Mouse (Mus musculus): ENCODE results near the gene Sox6. TPM values are rescaled to one million over a fixed set of nuclear protein-coding genes. Genes with fewer than 3 reads are reported as not detected.

The Sox6 gene
- polyA plus RNA-seq, 1 experiment from 2014 or later: 33.0 TPM

DNA sequence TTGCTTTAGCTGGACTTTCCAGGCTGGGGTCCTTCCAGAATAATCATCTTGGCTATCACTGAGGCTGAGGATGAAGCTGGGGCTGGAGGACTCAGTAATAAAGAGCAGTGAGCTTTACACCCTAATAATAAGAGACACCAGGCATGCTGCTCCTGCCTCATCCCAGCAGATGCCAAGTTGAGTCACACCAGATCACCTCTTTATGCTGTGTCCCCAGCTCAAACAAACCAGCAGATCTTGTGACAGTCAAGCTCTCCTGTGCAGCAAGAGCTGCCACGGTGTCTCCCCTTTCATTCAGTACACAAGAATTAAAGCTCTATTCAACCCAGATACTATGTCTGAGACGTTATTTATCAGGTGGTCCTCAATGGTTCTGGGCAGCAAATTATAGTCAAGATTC is 560.8 kb downstream of the Sox6 start:
- no peak overlapping the region for H3K4me3 ChIP-seq (ENCODE audit: low read depth, low read length)
- H3K27ac ChIP-seq (ENCODE audit: low read depth): no peak overlapping the region
- H3K4me1 ChIP-seq (replicated peaks; ENCODE audit: control insufficient read depth, insufficient read depth, low read length): no peaks in the 10 kb centered on the region
- H3K36me3 ChIP-seq (ENCODE audit: control insufficient read depth, insufficient read depth, low read length): no peaks in the 10 kb centered on the region
- H3K27me3 ChIP-seq (replicated peaks; ENCODE audit: control insufficient read depth, insufficient read depth, low read length): no peaks in the 10 kb centered on the region
- no peaks in the 10 kb centered on the region for H3K9me3 ChIP-seq (ENCODE audit: control insufficient read depth, low read length)
- 57% methylated on average over 2 of the region's 2 CpGs for WGBS
- ATAC-seq (replicated peaks; ENCODE audit: low FRiP score, low TSS enrichment, low read depth): no peak
- H3K4me2 ChIP-seq (ENCODE audit: low read length): no peak overlapping the region
- no peak for DNase-seq (ENCODE audit: low spot score)
- no peak overlapping the region for H3K9ac ChIP-seq (ENCODE audit: low read length)

DNA sequence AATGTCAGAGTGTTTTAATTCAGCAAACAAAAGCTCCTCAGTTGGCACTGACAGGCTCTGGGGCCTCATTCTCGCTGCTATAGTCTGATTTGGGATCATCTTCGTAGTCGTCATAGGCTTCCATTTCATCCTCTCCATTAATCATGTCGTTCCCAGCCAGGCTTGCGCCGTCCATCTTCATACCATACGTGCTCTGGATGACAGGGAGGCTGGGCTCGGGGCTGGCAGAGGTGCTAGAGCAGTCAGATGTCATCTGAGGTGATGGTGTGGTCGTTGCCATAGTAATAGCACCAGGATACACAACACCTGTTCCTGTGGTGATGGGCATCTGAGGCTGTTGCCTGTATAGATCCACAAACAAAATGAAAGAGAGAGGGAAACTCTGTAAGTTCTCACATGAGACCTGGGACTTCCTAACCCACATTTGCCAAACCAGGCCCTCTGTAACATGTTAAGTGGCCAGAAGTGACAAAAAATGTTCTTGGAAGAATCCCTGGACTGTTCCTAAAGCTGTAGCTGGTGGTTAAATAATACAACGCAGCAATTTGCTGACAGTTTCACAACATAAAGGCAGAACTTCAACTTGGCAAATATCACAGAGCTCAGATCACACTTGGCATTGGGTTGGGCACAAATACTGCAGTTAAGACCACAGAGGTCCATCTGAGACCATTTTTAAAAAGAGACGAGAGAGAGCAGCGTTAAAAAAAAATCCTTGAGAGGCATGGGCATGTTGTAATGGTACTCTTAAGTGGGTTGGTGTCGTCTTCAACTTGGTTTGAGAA is 561.5 kb downstream of the Sox6 start:
- no peak for DNase-seq (ENCODE audit: low spot score)
- Histone ChIP-seq H3K9me3 (ENCODE audit: control insufficient read depth, low read length) (no peaks in the 10 kb centered on the region), H3K9ac (ENCODE audit: low read length) (no peak overlapping the region), H3K27me3 (replicated peaks; ENCODE audit: control insufficient read depth, insufficient read depth, low read length) (no peaks in the 10 kb centered on the region), H3K4me1 (replicated peaks; ENCODE audit: control insufficient read depth, insufficient read depth, low read length) (no peaks in the 10 kb centered on the region), H3K36me3 (ENCODE audit: control insufficient read depth, insufficient read depth, low read length) (no peaks in the 10 kb centered on the region), H3K4me3 (ENCODE audit: low read depth, low read length) (no peak overlapping the region), H3K27ac (ENCODE audit: low read depth) (no peak overlapping the region), H3K4me2 (ENCODE audit: low read length) (no peak overlapping the region)
- WGBS: 53% methylated on average over 13 of the region's 13 CpGs
- no peak for ATAC-seq (replicated peaks; ENCODE audit: low FRiP score, low TSS enrichment, low read depth)

DNA sequence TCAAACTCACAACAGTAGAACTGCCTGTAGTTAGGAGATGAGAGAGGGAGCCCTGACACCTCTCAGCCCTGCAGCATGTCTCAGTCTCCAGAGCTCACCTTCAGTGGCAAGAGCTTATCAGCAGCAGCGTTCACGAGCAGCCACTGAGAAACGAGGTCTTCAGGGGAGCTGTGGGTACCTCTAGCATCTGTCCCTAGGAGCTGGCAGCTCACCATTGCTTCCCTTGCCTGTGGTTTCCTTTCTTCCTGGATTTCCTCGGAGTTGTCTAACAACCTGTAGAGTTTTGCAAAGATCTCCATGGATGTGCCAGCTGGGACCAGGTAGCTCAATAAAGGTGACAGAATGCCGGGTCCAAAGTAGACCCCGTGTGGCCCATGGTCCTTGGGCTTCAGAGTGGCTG is 563.4 kb downstream of the Sox6 start:
- H3K4me3 ChIP-seq (ENCODE audit: low read depth, low read length): no peak overlapping the region
- ATAC-seq (replicated peaks; ENCODE audit: low FRiP score, low TSS enrichment, low read depth) (no peak), DNase-seq (ENCODE audit: low spot score) (no peak)
- no peak overlapping the region for H3K27ac ChIP-seq (ENCODE audit: low read depth)
- H3K4me1 ChIP-seq (replicated peaks; ENCODE audit: control insufficient read depth, insufficient read depth, low read length): no peaks in the 10 kb centered on the region; the same call in 1 of the 2 replicates
- H3K4me2 ChIP-seq (ENCODE audit: low read length): no peak overlapping the region
- no peaks in the 10 kb centered on the region for H3K36me3 ChIP-seq (ENCODE audit: control insufficient read depth, insufficient read depth, low read length)
- H3K9ac ChIP-seq (ENCODE audit: low read length): no peak overlapping the region
- 83% methylated on average over 6 of the region's 6 CpGs for WGBS
- H3K9me3 ChIP-seq (ENCODE audit: control insufficient read depth, low read length): no peaks in the 10 kb centered on the region
- H3K27me3 ChIP-seq (replicated peaks; ENCODE audit: control insufficient read depth, insufficient read depth, low read length): no peaks in the 10 kb centered on the region

DNA sequence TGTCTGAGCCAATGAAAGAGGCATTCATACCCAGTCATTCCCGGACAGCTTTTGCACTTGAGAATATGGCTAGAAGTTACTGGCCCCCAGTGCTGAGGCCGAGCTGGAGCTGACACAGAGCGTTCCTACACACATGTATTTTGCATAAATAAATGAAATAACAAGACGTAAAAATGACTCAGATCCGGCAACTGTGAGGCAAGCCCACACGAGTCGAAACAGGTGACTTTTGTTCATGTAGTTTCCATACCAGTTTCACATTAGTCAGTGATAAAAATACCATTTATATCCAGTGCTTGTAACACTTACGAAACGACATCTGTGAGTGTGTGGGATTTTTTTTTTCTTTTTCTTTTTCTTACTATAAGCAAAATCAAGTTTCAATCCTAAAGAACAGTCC is 564.5 kb downstream of the Sox6 start:
- H3K4me1 ChIP-seq (replicated peaks; ENCODE audit: control insufficient read depth, insufficient read depth, low read length): no peaks in the 10 kb centered on the region; the same call in 1 of the 2 replicates
- H3K36me3 ChIP-seq (ENCODE audit: control insufficient read depth, insufficient read depth, low read length): no peaks in the 10 kb centered on the region
- no peaks in the 10 kb centered on the region for H3K27me3 ChIP-seq (replicated peaks; ENCODE audit: control insufficient read depth, insufficient read depth, low read length)
- no peak overlapping the region for H3K4me2 ChIP-seq (ENCODE audit: low read length)
- WGBS: 80% methylated on average over 9 of the region's 9 CpGs
- no peak for DNase-seq (ENCODE audit: low spot score)
- H3K9me3 ChIP-seq (ENCODE audit: control insufficient read depth, low read length): no peaks in the 10 kb centered on the region
- H3K9ac ChIP-seq (ENCODE audit: low read length): no peak overlapping the region
- no peak overlapping the region for H3K4me3 ChIP-seq (ENCODE audit: low read depth, low read length)
- no peak overlapping the region for H3K27ac ChIP-seq (ENCODE audit: low read depth)
- no peak for ATAC-seq (replicated peaks; ENCODE audit: low FRiP score, low TSS enrichment, low read depth)

DNA sequence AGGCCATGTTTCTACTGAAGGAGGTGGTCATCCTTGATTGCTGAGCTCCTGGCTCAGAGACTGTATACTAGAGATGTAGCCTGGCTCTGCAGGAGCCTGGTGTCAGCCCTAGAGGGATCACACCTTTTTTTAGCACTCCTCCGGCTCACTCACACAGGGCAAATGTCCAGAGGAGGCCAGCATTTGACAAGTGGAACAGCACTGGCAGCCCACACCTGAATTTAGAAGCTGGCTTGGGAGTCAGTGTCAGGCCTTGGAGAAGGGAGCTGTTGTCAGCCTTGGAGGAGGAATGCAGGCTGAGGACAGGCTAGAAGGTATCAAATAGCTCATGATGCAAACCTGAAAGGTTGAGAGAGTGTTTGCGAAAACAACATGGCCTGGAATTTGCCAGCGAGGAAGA is 565.7 kb downstream of the Sox6 start:
- Histone ChIP-seq H3K4me3 (ENCODE audit: low read depth, low read length) (no peak overlapping the region), H3K9me3 (ENCODE audit: control insufficient read depth, low read length) (no peaks in the 10 kb centered on the region), H3K9ac (ENCODE audit: low read length) (no peak overlapping the region), H3K4me2 (ENCODE audit: low read length) (no peak overlapping the region), H3K27ac (ENCODE audit: low read depth) (no peak overlapping the region), H3K36me3 (ENCODE audit: control insufficient read depth, insufficient read depth, low read length) (no peaks in the 10 kb centered on the region), H3K27me3 (replicated peaks; ENCODE audit: control insufficient read depth, insufficient read depth, low read length) (no peaks in the 10 kb centered on the region), H3K4me1 (replicated peaks; ENCODE audit: control insufficient read depth, insufficient read depth, low read length) (no peaks in the 10 kb centered on the region; the same call in 1 of the 2 replicates)
- WGBS: 79% methylated on average over 3 of the region's 3 CpGs
- DNase-seq (ENCODE audit: low spot score) (no peak), ATAC-seq (replicated peaks; ENCODE audit: low FRiP score, low TSS enrichment, low read depth) (no peak)

DNA sequence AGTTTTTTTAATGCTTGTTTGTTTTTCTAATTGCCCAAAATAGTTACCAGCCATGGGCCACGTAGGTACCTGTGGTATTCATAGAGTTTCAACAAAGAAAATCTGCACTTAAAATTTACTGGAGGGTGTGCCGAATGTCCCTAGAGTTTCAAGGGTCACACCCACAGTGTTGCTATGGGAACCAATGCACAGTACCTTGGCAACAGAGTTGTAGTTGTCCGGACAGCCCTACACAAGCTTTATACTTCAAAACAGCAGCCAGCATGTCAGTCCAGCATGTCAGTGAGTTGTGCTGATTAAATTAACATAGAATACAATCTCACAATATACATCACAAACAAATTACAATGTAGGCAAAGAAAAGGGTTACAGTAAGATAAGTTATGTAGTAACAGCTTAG is 567.1 kb downstream of the Sox6 start:
- WGBS: 76% methylated on average over 3 of the region's 3 CpGs
- Histone ChIP-seq H3K27ac (ENCODE audit: low read depth) (no peak overlapping the region), H3K27me3 (replicated peaks; ENCODE audit: control insufficient read depth, insufficient read depth, low read length) (no peaks in the 10 kb centered on the region), H3K9ac (ENCODE audit: low read length) (no peak overlapping the region), H3K4me2 (ENCODE audit: low read length) (no peak overlapping the region), H3K36me3 (ENCODE audit: control insufficient read depth, insufficient read depth, low read length) (no peaks in the 10 kb centered on the region), H3K9me3 (ENCODE audit: control insufficient read depth, low read length) (no peaks in the 10 kb centered on the region), H3K4me3 (ENCODE audit: low read depth, low read length) (no peak overlapping the region), H3K4me1 (replicated peaks; ENCODE audit: control insufficient read depth, insufficient read depth, low read length) (no peaks in the 10 kb centered on the region; the same call in 1 of the 2 replicates)
- no peak for DNase-seq (ENCODE audit: low spot score)
- ATAC-seq (replicated peaks; ENCODE audit: low FRiP score, low TSS enrichment, low read depth): no peak

DNA sequence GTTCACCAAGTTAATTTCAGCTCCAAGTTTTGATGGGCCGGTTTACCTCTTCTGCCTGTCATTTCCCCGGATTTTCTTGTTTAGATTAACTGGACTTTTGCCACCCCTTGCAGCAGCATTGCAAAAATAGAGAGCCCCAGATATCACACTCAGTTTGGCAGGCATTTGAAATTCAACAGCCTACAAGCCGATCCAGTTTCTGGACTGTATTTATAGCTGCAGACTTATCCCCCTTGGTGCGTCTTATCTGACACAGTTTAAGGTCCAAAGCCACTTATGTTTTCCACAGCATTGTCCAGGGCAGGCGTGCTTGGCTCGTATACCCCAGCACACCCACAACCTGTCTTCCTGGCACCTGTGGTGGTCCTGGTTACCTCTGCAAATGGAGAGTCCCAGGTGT is 571.8 kb downstream of the Sox6 start:
- WGBS: 51% methylated on average over 6 of the region's 6 CpGs
- DNase-seq (ENCODE audit: low spot score): no peak
- Histone ChIP-seq H3K27me3 (replicated peaks; ENCODE audit: control insufficient read depth, insufficient read depth, low read length) (no peaks in the 10 kb centered on the region), H3K9ac (ENCODE audit: low read length) (no peak overlapping the region), H3K27ac (ENCODE audit: low read depth) (no peak overlapping the region), H3K4me3 (ENCODE audit: low read depth, low read length) (no peak overlapping the region), H3K4me1 (replicated peaks; ENCODE audit: control insufficient read depth, insufficient read depth, low read length) (peaks cover 6% of the 10 kb centered on the region; the same call in 1 of the 2 replicates), H3K4me2 (ENCODE audit: low read length) (no peak overlapping the region), H3K9me3 (ENCODE audit: control insufficient read depth, low read length) (no peaks in the 10 kb centered on the region), H3K36me3 (ENCODE audit: control insufficient read depth, insufficient read depth, low read length) (no peaks in the 10 kb centered on the region)
- ATAC-seq (replicated peaks; ENCODE audit: low FRiP score, low TSS enrichment, low read depth): no peak

DNA sequence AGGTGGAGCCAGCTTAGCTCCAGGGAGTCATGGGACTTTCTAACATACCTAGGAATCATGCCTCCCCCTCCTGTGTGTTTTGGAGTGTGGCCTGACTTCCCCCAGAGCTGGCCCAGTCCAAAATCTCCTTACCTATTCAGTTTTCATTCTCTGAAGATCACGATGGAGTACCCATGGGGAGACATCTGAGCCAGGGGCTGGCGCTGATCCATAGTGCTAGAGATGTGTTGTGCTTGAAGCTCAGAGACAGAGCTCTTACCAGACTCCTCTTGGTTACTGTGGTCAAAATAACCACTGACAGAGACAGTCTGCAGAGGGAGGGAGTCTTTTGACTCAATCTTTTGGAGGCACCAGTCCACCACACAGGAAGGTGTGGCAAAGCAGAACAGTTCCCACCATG is 575.2 kb downstream of the Sox6 start:
- no peaks in the 10 kb centered on the region for H3K27me3 ChIP-seq (replicated peaks; ENCODE audit: control insufficient read depth, insufficient read depth, low read length)
- no peak overlapping the region for H3K27ac ChIP-seq (ENCODE audit: low read depth)
- peaks cover 6% of the 10 kb centered on the region; the same call in 1 of the 2 replicates for H3K4me1 ChIP-seq (replicated peaks; ENCODE audit: control insufficient read depth, insufficient read depth, low read length)
- DNase-seq (ENCODE audit: low spot score) (no peak), ATAC-seq (replicated peaks; ENCODE audit: low FRiP score, low TSS enrichment, low read depth) (no peak)
- H3K9me3 ChIP-seq (ENCODE audit: control insufficient read depth, low read length): no peaks in the 10 kb centered on the region
- H3K4me3 ChIP-seq (ENCODE audit: low read depth, low read length): no peak overlapping the region
- H3K36me3 ChIP-seq (ENCODE audit: control insufficient read depth, insufficient read depth, low read length): no peaks in the 10 kb centered on the region
- H3K4me2 ChIP-seq (ENCODE audit: low read length): no peak overlapping the region
- WGBS: 91% methylated on average over 2 of the region's 2 CpGs
- H3K9ac ChIP-seq (ENCODE audit: low read length): no peak overlapping the region

DNA sequence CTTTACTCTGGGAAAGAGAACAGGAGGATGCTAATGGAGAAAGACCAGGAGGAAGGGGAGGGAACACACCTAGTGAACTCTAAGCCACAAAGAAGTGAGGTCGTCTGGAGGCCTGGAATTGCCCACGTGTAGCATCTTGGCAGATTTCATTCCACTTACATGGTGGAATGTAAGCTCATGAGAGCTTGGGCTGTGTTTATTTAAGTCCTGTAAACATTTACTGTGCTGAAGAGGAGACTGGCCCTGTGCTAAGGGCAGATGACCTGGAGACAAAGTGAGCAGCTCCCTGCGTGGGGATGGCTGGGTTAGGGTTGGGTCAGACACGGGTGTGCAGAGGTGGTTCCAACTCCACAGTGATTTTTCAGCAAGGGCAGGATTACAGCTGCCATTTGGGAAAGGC is 576.3 kb downstream of the Sox6 start:
- WGBS: 22% methylated on average over 4 of the region's 4 CpGs
- H3K27ac ChIP-seq (ENCODE audit: low read depth): no peak overlapping the region
- no peak overlapping the region for H3K9ac ChIP-seq (ENCODE audit: low read length)
- H3K27me3 ChIP-seq (replicated peaks; ENCODE audit: control insufficient read depth, insufficient read depth, low read length): no peaks in the 10 kb centered on the region
- no peaks in the 10 kb centered on the region for H3K9me3 ChIP-seq (ENCODE audit: control insufficient read depth, low read length)
- H3K36me3 ChIP-seq (ENCODE audit: control insufficient read depth, insufficient read depth, low read length): no peaks in the 10 kb centered on the region
- ATAC-seq (replicated peaks; ENCODE audit: low FRiP score, low TSS enrichment, low read depth) (no peak), DNase-seq (ENCODE audit: low spot score) (no peak)
- peaks cover 6% of the 10 kb centered on the region; the same call in 1 of the 2 replicates for H3K4me1 ChIP-seq (replicated peaks; ENCODE audit: control insufficient read depth, insufficient read depth, low read length)
- no peak overlapping the region for H3K4me2 ChIP-seq (ENCODE audit: low read length)
- no peak overlapping the region for H3K4me3 ChIP-seq (ENCODE audit: low read depth, low read length)

All from intestine, embryonic 14.5 days (tissue).